Mouse (Mus musculus): Measurements from ENCODE around the gene Arhgap40. TPM values are rescaled to one million over a fixed set of nuclear protein-coding genes. Genes with fewer than 3 reads are reported as not detected.

The Arhgap40 gene
- polyA plus RNA-seq, 1 experiment from 2014 or later, result not detected

- Histone ChIP-seq H3K4me1 (no peaks in the 10 kb centered on the region), H3K27ac (no peak overlapping the region), H3K4me3 (no peak overlapping the region), H3K9me3 (replicated peaks) (no peaks in the 10 kb centered on the region), H3K36me3 (no peaks in the 10 kb centered on the region), H3K27me3 (ENCODE audit: low read depth, poor library complexity, severe bottlenecking) (no peaks in the 10 kb centered on the region)
- WGBS, result 84% methylated on average over 6 of the region's 6 CpGs
- DNase-seq (ENCODE audit: low spot score), result no peak
Measured at GRCm38 (mm10) chr2:158519800-158520199, 7.2 kb downstream of the Arhgap40 start.

- 78% methylated on average over 8 of the region's 8 CpGs for WGBS
- H3K4me3 ChIP-seq, result no peak overlapping the region
- H3K9me3 ChIP-seq (replicated peaks), result no peaks in the 10 kb centered on the region
- H3K27ac ChIP-seq, result no peak overlapping the region
- H3K4me1 ChIP-seq, result no peaks in the 10 kb centered on the region
- H3K27me3 ChIP-seq (ENCODE audit: low read depth, poor library complexity, severe bottlenecking), result no peaks in the 10 kb centered on the region
- no peaks in the 10 kb centered on the region for H3K36me3 ChIP-seq
- DNase-seq (ENCODE audit: low spot score), result no peak
Measured at GRCm38 (mm10) chr2:158523060-158523459, 10.5 kb downstream of the Arhgap40 start.

- H3K9me3 ChIP-seq (replicated peaks), result no peaks in the 10 kb centered on the region
Measured at GRCm38 (mm10) chr2:158524129-158524860, 11.7 kb downstream of the Arhgap40 start.

GRCm38 (mm10) chr2:158534090-158534489 lies 21.5 kb downstream of the Arhgap40 start:
- WGBS, result 10% methylated on average over 4 of the region's 4 CpGs
- H3K9me3 ChIP-seq (replicated peaks), result no peaks in the 10 kb centered on the region
- 0 out of 2 replicates have a peak, but pooled peaks cover 4% of the 10 kb centered on the region for H3K27me3 ChIP-seq (ENCODE audit: low read depth, poor library complexity, severe bottlenecking)
- no peaks in the 10 kb centered on the region for H3K4me1 ChIP-seq
- no peaks in the 10 kb centered on the region for H3K36me3 ChIP-seq
- no peak overlapping the region for H3K27ac ChIP-seq
- peak; percentile 59 for DNase-seq (ENCODE audit: low spot score)
- H3K4me3 ChIP-seq, result no peak overlapping the region

More at GRCm38 (mm10) chr2:158524129-158524860, 11.7 kb downstream of the Arhgap40 start:
- H3K27ac ChIP-seq, result no peak overlapping the region
- WGBS, result 84% methylated on average over 16 of the region's 16 CpGs
- DNase-seq (ENCODE audit: low spot score), result no peak
- H3K36me3 ChIP-seq, result no peaks in the 10 kb centered on the region
- no peaks in the 10 kb centered on the region for H3K4me1 ChIP-seq
- no peaks in the 10 kb centered on the region for H3K27me3 ChIP-seq (ENCODE audit: low read depth, poor library complexity, severe bottlenecking)
- H3K4me3 ChIP-seq, result no peak overlapping the region

GRCm38 (mm10) chr2:158534559-158534958 lies 22.0 kb downstream of the Arhgap40 start:
- no peak overlapping the region for H3K27ac ChIP-seq
- no peaks in the 10 kb centered on the region for H3K9me3 ChIP-seq (replicated peaks)
- no peak overlapping the region for H3K4me3 ChIP-seq
- 0 out of 2 replicates have a peak, but pooled peaks cover 4% of the 10 kb centered on the region for H3K27me3 ChIP-seq (ENCODE audit: low read depth, poor library complexity, severe bottlenecking)
- peaks cover 3% of the 10 kb centered on the region; the same call in 1 of the 2 replicates for H3K4me1 ChIP-seq
- 70% methylated on average over 8 of the region's 8 CpGs for WGBS
- DNase-seq (ENCODE audit: low spot score), result no peak
- no peaks in the 10 kb centered on the region for H3K36me3 ChIP-seq

- whole genome bisulfite sequencing, result 58% methylated on average over 24 of the region's 24 CpGs
- Histone ChIP-seq H3K36me3 (no peaks in the 10 kb centered on the region), H3K27ac (peak overlapping the region; percentile 46; the same call in 1 of the 2 replicates), H3K4me1 (peaks cover 7% of the 10 kb centered on the region; the same call in 1 of the 2 replicates), H3K4me3 (peak overlapping the region; percentile 34), H3K27me3 (ENCODE audit: low read depth, poor library complexity, severe bottlenecking) (peaks cover 14% of the 10 kb centered on the region; the same call in 1 of the 2 replicates), H3K9me3 (replicated peaks) (no peaks in the 10 kb centered on the region)
- DNase-seq (ENCODE audit: low spot score), result peak; percentile 58
Measured at GRCm38 (mm10) chr2:158539433-158540305, 27.1 kb downstream of the Arhgap40 start.

GRCm38 (mm10) chr2:158541286-158541685 lies 28.7 kb downstream of the Arhgap40 start:
- Histone ChIP-seq H3K36me3 (no peaks in the 10 kb centered on the region), H3K4me1 (peaks cover 7% of the 10 kb centered on the region; the same call in 1 of the 2 replicates), H3K27ac (no peak overlapping the region), H3K9me3 (replicated peaks) (no peaks in the 10 kb centered on the region), H3K4me3 (no peak overlapping the region), H3K27me3 (ENCODE audit: low read depth, poor library complexity, severe bottlenecking) (peaks cover 14% of the 10 kb centered on the region; the same call in 1 of the 2 replicates)
- no peak for DNase-seq (ENCODE audit: low spot score)
- WGBS, result 50% methylated on average over 4 of the region's 4 CpGs

- Histone ChIP-seq H3K36me3 (no peaks in the 10 kb centered on the region), H3K4me3 (no peak overlapping the region), H3K9me3 (replicated peaks) (no peaks in the 10 kb centered on the region), H3K27ac (no peak overlapping the region), H3K27me3 (ENCODE audit: low read depth, poor library complexity, severe bottlenecking) (peaks cover 29% of the 10 kb centered on the region), H3K4me1 (0 out of 2 replicates have a peak, but pooled peaks cover 8% of the 10 kb centered on the region)
- DNase-seq (ENCODE audit: low spot score), result no peak
- 74% methylated on average over 2 of the region's 2 CpGs for WGBS
Measured at GRCm38 (mm10) chr2:158545266-158545665, 32.7 kb downstream of the Arhgap40 start.

- DNase-seq (ENCODE audit: low spot score), result peak; percentile 92
- Histone ChIP-seq H3K27ac (0 out of 2 replicates have a peak overlapping the region, but pooled peaks have one; percentile 10), H3K4me1 (0 out of 2 replicates have a peak, but pooled peaks cover 8% of the 10 kb centered on the region), H3K27me3 (ENCODE audit: low read depth, poor library complexity, severe bottlenecking) (peaks cover 39% of the 10 kb centered on the region), H3K9me3 (replicated peaks) (no peaks in the 10 kb centered on the region), H3K4me3 (no peak overlapping the region), H3K36me3 (no peaks in the 10 kb centered on the region)
- 4% methylated on average over 17 of the region's 17 CpGs for WGBS
Measured at GRCm38 (mm10) chr2:158546751-158547150, 34.2 kb downstream of the Arhgap40 start.

- H3K27me3 ChIP-seq (ENCODE audit: low read depth, poor library complexity, severe bottlenecking), result peaks cover 63% of the 10 kb centered on the region
- 0 out of 2 replicates have a peak, but pooled peaks cover 8% of the 10 kb centered on the region for H3K4me1 ChIP-seq
- no peaks in the 10 kb centered on the region for H3K9me3 ChIP-seq (replicated peaks)
- WGBS, result 0% methylated on average over 3 of the region's 3 CpGs
- no peak overlapping the region for H3K4me3 ChIP-seq
- no peaks in the 10 kb centered on the region for H3K36me3 ChIP-seq
- no peak overlapping the region for H3K27ac ChIP-seq
- peak; percentile 85 for DNase-seq (ENCODE audit: low spot score)
Measured at GRCm38 (mm10) chr2:158550067-158550466, 37.5 kb downstream of the Arhgap40 start.

GRCm38 (mm10) chr2:158554366-158554765 lies 41.8 kb downstream of the Arhgap40 start:
- H3K4me1 ChIP-seq, result peaks cover 11% of the 10 kb centered on the region; the same call in 1 of the 2 replicates
- H3K4me3 ChIP-seq, result no peak overlapping the region
- no peaks in the 10 kb centered on the region for H3K36me3 ChIP-seq
- no peaks in the 10 kb centered on the region for H3K9me3 ChIP-seq (replicated peaks)
- WGBS, result 10% methylated on average over 10 of the region's 10 CpGs
- no peak for DNase-seq (ENCODE audit: low spot score)
- H3K27me3 ChIP-seq (ENCODE audit: low read depth, poor library complexity, severe bottlenecking), result peaks cover 72% of the 10 kb centered on the region
- no peak overlapping the region for H3K27ac ChIP-seq

GRCm38 (mm10) chr2:158555252-158555651 lies 42.7 kb downstream of the Arhgap40 start:
- peak overlapping the region; percentile 24; the same call in 1 of the 2 replicates for H3K4me3 ChIP-seq
- WGBS, result 1% methylated on average over 7 of the region's 7 CpGs
- H3K27ac ChIP-seq, result no peak overlapping the region
- no peaks in the 10 kb centered on the region for H3K36me3 ChIP-seq
- H3K4me1 ChIP-seq, result peaks cover 11% of the 10 kb centered on the region; the same call in 1 of the 2 replicates
- no peaks in the 10 kb centered on the region for H3K9me3 ChIP-seq (replicated peaks)
- no peak for DNase-seq (ENCODE audit: low spot score)
- H3K27me3 ChIP-seq (ENCODE audit: low read depth, poor library complexity, severe bottlenecking), result peaks cover 65% of the 10 kb centered on the region
